Mouse (Mus musculus): Measurements from ENCODE around the gene Gm21293. TPM values are rescaled to one million over a fixed set of nuclear protein-coding genes. Genes with fewer than 3 reads are reported as not detected.

Gene Gm21293
- polyA plus RNA-seq, 1 experiment from 2014 or later, result not detected

Other genes with a start within 250 kb of the Gm21293 start
- not detected in 2 replicates for gene Gm6763, start 8.5 kb downstream of the Gm21293 start, polyA plus RNA-seq (2015; fragmentation: Nextera tagmentation; extraction: Ambion mirVana)
- gene Gm8764, start 17.0 kb downstream of the Gm21293 start, polyA plus RNA-seq (2015; fragmentation: Nextera tagmentation; extraction: Ambion mirVana), result not detected in 2 replicates
- not detected in 2 replicates for gene Gm21304, start 25.5 kb downstream of the Gm21293 start, polyA plus RNA-seq (2015; fragmentation: Nextera tagmentation; extraction: Ambion mirVana)
- not detected in 2 replicates for gene Gm21312, start 34.0 kb downstream of the Gm21293 start, polyA plus RNA-seq (2015; fragmentation: Nextera tagmentation; extraction: Ambion mirVana)
- not detected in 2 replicates for gene Gm20765, start 42.5 kb downstream of the Gm21293 start, polyA plus RNA-seq (2015; fragmentation: Nextera tagmentation; extraction: Ambion mirVana)
- not detected in 2 replicates for gene Gm4340, start 51.1 kb downstream of the Gm21293 start, polyA plus RNA-seq (2015; fragmentation: Nextera tagmentation; extraction: Ambion mirVana)